Mouse (Mus musculus) c-Kit-positive CD71-positive TER-119-negative erythroid progenitor cells, embryonic 14.5 days (primary cell): ENCODE results near the gene Crebrf.

Source experiments
- DNase-seq: peaks from one replicate; pipeline ENCODE4 v3.0.0-alpha.2; 2013; ENCODE audit warnings: low read depth

The Crebrf gene

DNA sequence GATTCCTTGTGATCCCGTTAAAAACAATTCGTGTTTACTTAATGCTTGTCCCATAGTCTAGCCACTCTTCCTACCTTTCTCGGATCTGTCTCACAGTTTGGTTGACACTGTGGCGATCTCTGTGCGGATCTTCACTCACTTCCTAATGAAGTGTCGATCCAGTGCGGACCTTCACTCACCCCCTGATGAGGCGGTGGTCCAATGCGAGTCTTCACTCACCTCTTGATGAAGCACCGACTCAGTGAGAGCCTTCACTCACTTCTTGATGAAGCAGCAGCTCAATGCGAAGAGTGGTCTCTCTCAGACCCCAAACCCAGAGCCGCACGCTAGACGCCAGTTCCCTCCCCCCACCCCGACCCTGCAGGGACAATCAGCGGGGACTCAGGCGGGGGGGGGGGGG is 110.7 kb downstream of the Crebrf start:
- no peak for DNase-seq
